Mouse (Mus musculus) cerebellum, adult 18-20 months (tissue): Measurements from ENCODE around the gene Tmem95.
"Not testable (repeated sequence)": the region's sequence is repeated elsewhere in the genome, so short reads cannot be mapped to it uniquely, and the experiment has no call there.

Source experiments
- DNase-seq, 2 experiments: peaks; one replicate each; pipeline ENCODE4 v3.0.0; 2021

Gene Tmem95

GRCm38 (mm10) chr11:69877878-69878277, at the start of gene Tmem95:
Tmem95 (minus strand) TSS chr11:69878018.
- DNase-seq: no peak

- DNase-seq: no peak
These were observed 49.7 kb upstream of the Tmem95 start for GRCm38 (mm10) chr11:69927501-69927900.

- DNase-seq: no peak
These were observed 45.0 kb upstream of the Tmem95 start for GRCm38 (mm10) chr11:69922796-69923195.

- no peak for DNase-seq
These were observed 44.4 kb upstream of the Tmem95 start for GRCm38 (mm10) chr11:69922012-69922756.

- peak; percentile 100 for DNase-seq
These were observed 43.5 kb upstream of the Tmem95 start, which contains the start of gene Eif5a for GRCm38 (mm10) chr11:69921114-69922011. Eif5a (minus strand) TSS chr11:69921958.

- DNase-seq: peak in 1 of 2 experiments; percentile 22
These were observed 42.6 kb upstream of the Tmem95 start for GRCm38 (mm10) chr11:69920266-69921031.

GRCm38 (mm10) chr11:69919661-69920265, 41.9 kb upstream of the Tmem95 start:
- peak; percentile 39 to 54 for DNase-seq

- DNase-seq: no peak
These were observed 41.2 kb upstream of the Tmem95 start for GRCm38 (mm10) chr11:69919053-69919452.

- no peak for DNase-seq
These were observed 40.3 kb upstream of the Tmem95 start for GRCm38 (mm10) chr11:69918118-69918517.

- DNase-seq: no peak
These were observed 39.6 kb upstream of the Tmem95 start for GRCm38 (mm10) chr11:69917379-69917948.

- DNase-seq: not testable (repeated sequence)
These were observed 39.0 kb upstream of the Tmem95 start for GRCm38 (mm10) chr11:69916652-69917378.

GRCm38 (mm10) chr11:69915667-69916627, 38.1 kb upstream of the Tmem95 start:
- DNase-seq: no peak

- no peak for DNase-seq
These were observed 37.2 kb upstream of the Tmem95 start for GRCm38 (mm10) chr11:69914917-69915430.

- no peak for DNase-seq
These were observed 36.5 kb upstream of the Tmem95 start for GRCm38 (mm10) chr11:69914372-69914764.

GRCm38 (mm10) chr11:69913554-69914371, 35.9 kb upstream of the Tmem95 start, which contains the start of gene Gps2:
Gps2 (plus strand) TSS chr11:69913888.
- peak; percentile 92 to 95 for DNase-seq

GRCm38 (mm10) chr11:69912716-69913530, 35.1 kb upstream of the Tmem95 start:
- DNase-seq: no peak

- DNase-seq: no peak
These were observed 33.9 kb upstream of the Tmem95 start for GRCm38 (mm10) chr11:69911701-69912100.
